Mouse (Mus musculus): Measurements from ENCODE around the gene Fosl1. TPM values are rescaled to one million over a fixed set of nuclear protein-coding genes. Genes with fewer than 3 reads are reported as not detected.

The Fosl1 gene
- polyA plus RNA-seq, 1 experiment = 15.4 TPM

DNA sequence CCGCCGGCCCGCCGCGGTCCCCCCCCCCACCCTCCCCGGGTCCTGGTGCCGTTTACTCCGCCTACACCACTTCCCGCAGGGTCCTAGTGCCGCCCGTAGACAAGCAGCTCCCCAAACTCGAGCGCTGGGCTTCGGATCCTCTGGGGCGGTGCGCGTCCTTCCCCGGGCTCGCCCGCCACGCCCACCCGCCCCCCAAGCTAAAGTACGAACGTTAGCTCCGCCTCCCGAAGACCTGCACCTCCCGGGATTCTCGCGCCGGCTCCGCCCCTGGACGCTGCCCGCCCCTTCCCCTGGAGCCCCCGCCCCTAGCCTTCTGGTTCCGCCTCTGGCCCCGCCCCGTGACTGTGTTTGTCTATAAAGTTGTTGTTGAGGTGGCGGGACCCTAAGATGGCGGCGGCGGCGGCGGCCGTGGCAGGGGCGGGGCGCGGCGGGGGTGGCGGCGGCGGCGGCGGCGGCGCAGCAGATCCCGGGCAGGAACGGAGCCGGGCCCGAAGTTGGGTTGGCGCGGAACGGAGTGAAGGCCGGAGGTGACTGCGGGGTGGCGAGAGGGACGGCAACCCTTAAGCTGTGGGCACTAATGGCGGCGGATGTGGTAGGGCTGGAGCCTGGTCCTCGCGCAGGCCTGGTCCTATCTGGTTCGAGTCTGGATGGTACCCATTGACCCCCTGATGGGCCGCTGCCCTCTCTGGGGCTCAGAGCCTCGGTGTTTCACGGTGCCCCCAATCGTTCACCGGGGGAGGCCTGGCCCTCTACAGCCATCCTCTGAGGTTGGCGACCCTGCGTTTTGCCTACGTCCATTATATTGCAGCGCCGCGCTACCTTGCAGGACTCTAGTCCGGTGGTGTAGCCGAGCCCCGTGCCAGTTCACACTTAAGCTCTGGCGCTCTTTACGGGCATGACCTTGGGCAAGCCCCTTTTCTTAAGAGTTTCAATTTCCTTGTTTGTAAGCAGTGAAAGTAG is 22.3 kb upstream of the Fosl1 start, which contains the start of the genes Drap1 and AI837181:
Drap1 (minus strand) TSS at position 198 of the 960 bp plus-strand sequence.
AI837181 (plus strand) TSS at position 363 of the 960 bp plus-strand sequence.
- Histone ChIP-seq H3K4me3 (peak within 1 kb of the TSS; percentile 68), H3K36me3 (ENCODE audit: control insufficient read depth, insufficient read depth) (peaks cover 18% of the 10 kb centered on the region), H3K4me2 (ENCODE audit: low read depth) (peak within 1 kb of the TSS; percentile 98), H3K79me2 (ENCODE audit: control insufficient read depth, insufficient read depth) (peaks cover 31% of the 10 kb centered on the region), H3K27me3 (ENCODE audit: control insufficient read depth, insufficient read depth, insufficient read length) (no peaks in the 10 kb centered on the region), H3ac (ENCODE audit: control insufficient read depth, insufficient read length) (peak within 1 kb of the TSS; percentile 83)
- TF ChIP-seq USF1 (IDR thresholded peaks at IDR 0.05; ENCODE audit: low read depth) (no peak), POLR2A (IDR thresholded peaks at IDR 0.05; ENCODE audit: insufficient read length, low read depth) (peak; percentile 64), TCF3 (IDR thresholded peaks at IDR 0.05; ENCODE audit: insufficient read length, low read depth) (no peak), MYOG (IDR thresholded peaks at IDR 0.05; ENCODE audit: control insufficient read depth in 1 of 3, insufficient read depth in 1 of 3, insufficient read length in 2 of 3, low read depth in 2 of 3) (no peak), CEBPB (IDR thresholded peaks at IDR 0.05; ENCODE audit: insufficient read depth, poor library complexity, severe bottlenecking) (no peak), POLR2AphosphoS2 (IDR thresholded peaks at IDR 0.05; ENCODE audit: insufficient read length, low read depth) (no peak)

DNA sequence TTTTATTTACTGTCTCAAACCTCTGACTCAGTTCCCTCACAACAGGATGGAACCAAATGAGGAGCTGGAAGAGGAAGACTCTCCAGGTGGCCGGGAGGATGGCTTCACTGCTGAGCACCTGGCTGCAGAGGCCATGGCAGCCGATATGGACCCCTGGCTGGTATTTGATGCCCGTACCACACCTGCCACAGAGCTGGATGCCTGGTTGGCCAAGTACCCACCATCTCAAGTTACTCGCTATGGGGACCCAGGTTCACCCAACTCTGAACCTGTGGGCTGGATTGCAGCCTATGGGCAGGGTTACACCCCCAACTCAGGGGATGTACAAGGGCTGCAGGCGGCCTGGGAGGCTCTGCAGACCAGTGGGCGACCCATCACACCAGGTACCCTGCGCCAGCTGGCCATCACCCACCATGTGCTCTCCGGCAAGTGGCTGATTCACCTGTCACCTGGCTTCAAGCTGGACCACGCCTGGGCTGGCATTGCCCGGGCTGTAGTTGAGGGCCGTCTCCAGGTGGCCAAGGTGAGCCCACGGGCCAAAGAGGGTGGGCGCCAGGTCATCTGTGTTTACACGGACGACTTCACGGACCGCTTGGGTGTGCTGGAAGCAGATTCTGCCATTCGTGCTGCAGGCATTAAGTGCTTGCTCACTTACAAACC is 21.3 kb upstream of the Fosl1 start:
- H3K27me3 ChIP-seq (ENCODE audit: control insufficient read depth, insufficient read depth, insufficient read length) = no peaks in the 10 kb centered on the region
- peak overlapping the region; percentile 68 for H3K4me3 ChIP-seq
- TF ChIP-seq TCF12 (IDR thresholded peaks at IDR 0.05; ENCODE audit: insufficient read depth, poor library complexity, severe bottlenecking) (no peak), E2F4 (IDR thresholded peaks at IDR 0.05; ENCODE audit: insufficient read depth) (no peak), MYOD1 (IDR thresholded peaks at IDR 0.05; ENCODE audit: control insufficient read depth in 1 of 3, insufficient read length in 2 of 3, low read depth in 2 of 3) (no peak), TCF3 (IDR thresholded peaks at IDR 0.05; ENCODE audit: insufficient read length, low read depth) (no peak), USF1 (IDR thresholded peaks at IDR 0.05; ENCODE audit: low read depth) (no peak), REST (IDR thresholded peaks at IDR 0.05; ENCODE audit: insufficient read depth, insufficient read length) (no peak), POLR2A (IDR thresholded peaks at IDR 0.05; ENCODE audit: insufficient read length, low read depth) (no peak), MYOG (IDR thresholded peaks at IDR 0.05; ENCODE audit: control insufficient read depth in 1 of 3, insufficient read depth in 1 of 3, insufficient read length in 2 of 3, low read depth in 2 of 3) (no peak), SRF (IDR thresholded peaks at IDR 0.05; ENCODE audit: control insufficient read depth, insufficient read length, low read depth) (no peak), POLR2AphosphoS2 (IDR thresholded peaks at IDR 0.05; ENCODE audit: insufficient read length, low read depth) (no peak), MAX (IDR thresholded peaks at IDR 0.05; ENCODE audit: low read depth) (no peak), CEBPB (IDR thresholded peaks at IDR 0.05; ENCODE audit: insufficient read depth, poor library complexity, severe bottlenecking) (no peak)
- H3K79me2 ChIP-seq (ENCODE audit: control insufficient read depth, insufficient read depth) = peaks cover 31% of the 10 kb centered on the region
- H3K36me3 ChIP-seq (ENCODE audit: control insufficient read depth, insufficient read depth) = peaks cover 12% of the 10 kb centered on the region
- peak overlapping the region; percentile 98 for H3K4me2 ChIP-seq (ENCODE audit: low read depth)
- peak overlapping the region; percentile 83 for H3ac ChIP-seq (ENCODE audit: control insufficient read depth, insufficient read length)

DNA sequence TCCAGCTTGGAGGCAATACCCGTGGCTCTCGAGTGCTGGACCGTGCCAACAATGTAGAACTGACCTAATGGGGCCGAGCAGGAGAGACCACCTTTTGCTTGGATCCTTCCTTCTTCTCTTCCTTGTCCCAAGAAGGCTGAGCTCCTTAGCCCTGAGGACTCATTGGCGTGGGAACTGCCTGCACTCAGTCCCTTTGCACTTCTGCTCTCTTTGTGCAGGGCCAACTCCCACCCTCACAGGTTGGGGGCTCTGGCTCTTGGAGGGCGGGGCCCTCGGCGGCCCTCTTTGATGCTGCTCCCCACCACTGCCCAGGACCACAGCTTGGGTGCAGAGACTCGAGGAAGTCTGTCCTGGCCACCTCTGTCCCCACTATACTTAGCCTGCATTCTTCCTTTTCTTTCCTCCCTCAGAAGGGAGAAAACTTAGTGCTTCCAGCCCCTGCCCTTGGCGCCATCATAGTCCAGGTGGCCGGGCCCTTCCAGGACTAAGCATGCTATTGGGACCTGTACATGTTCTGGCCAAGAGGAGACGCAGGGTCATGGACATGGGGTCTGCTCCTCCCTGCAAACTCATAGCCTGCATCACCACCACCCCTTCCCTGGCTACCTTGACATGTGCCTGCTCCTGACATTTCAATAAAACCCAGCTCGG is 20.6 kb upstream of the Fosl1 start:
- no peak for TF ChIP-seq USF1 (IDR thresholded peaks at IDR 0.05; ENCODE audit: low read depth)
- no peak for TF ChIP-seq TCF12 (IDR thresholded peaks at IDR 0.05; ENCODE audit: insufficient read depth, poor library complexity, severe bottlenecking)
- TF ChIP-seq REST (IDR thresholded peaks at IDR 0.05; ENCODE audit: insufficient read depth, insufficient read length) = no peak
- no peak for TF ChIP-seq MAX (IDR thresholded peaks at IDR 0.05; ENCODE audit: low read depth)
- H3K4me3 ChIP-seq = no peak overlapping the region
- no peak overlapping the region for H3ac ChIP-seq (ENCODE audit: control insufficient read depth, insufficient read length)
- peak overlapping the region; percentile 98 for H3K4me2 ChIP-seq (ENCODE audit: low read depth)
- peaks cover 8% of the 10 kb centered on the region for H3K36me3 ChIP-seq (ENCODE audit: control insufficient read depth, insufficient read depth)
- H3K27me3 ChIP-seq (ENCODE audit: control insufficient read depth, insufficient read depth, insufficient read length) = no peaks in the 10 kb centered on the region
- peaks cover 31% of the 10 kb centered on the region for H3K79me2 ChIP-seq (ENCODE audit: control insufficient read depth, insufficient read depth)

DNA sequence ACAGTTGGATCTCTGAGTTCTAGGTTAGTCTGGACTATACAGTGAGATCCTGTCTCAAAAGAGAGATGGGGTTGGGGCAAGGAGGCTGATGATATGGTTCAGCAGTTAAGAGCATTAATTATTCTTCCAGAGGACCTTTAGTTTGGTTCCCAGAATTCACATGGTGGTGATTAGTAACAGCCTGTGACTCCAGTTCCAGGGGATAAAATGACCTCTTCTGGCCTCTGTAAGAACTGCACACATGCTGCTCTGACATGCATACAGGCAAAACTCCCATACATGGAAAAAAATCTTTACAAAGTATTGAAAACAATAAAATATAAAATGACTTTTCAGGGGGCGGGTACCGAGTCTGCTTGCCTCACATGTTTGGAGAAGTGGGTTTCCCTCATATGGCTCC is 19.3 kb upstream of the Fosl1 start:
- H3K79me2 ChIP-seq (ENCODE audit: control insufficient read depth, insufficient read depth) = peaks cover 31% of the 10 kb centered on the region
- H3K27me3 ChIP-seq (ENCODE audit: control insufficient read depth, insufficient read depth, insufficient read length) = no peaks in the 10 kb centered on the region
- H3K36me3 ChIP-seq (ENCODE audit: control insufficient read depth, insufficient read depth) = peaks cover 8% of the 10 kb centered on the region
- TF ChIP-seq MAX (IDR thresholded peaks at IDR 0.05; ENCODE audit: low read depth) = no peak
- H3ac ChIP-seq (ENCODE audit: control insufficient read depth, insufficient read length) = no peak overlapping the region
- H3K4me2 ChIP-seq (ENCODE audit: low read depth) = peak overlapping the region; percentile 7
- no peak overlapping the region for H3K4me3 ChIP-seq

- peak overlapping the region; percentile 59 for H3K4me2 ChIP-seq (ENCODE audit: low read depth)
- H3K36me3 ChIP-seq (ENCODE audit: control insufficient read depth, insufficient read depth) = peaks cover 8% of the 10 kb centered on the region
- no peak overlapping the region for H3ac ChIP-seq (ENCODE audit: control insufficient read depth, insufficient read length)
- H3K79me2 ChIP-seq (ENCODE audit: control insufficient read depth, insufficient read depth) = peaks cover 19% of the 10 kb centered on the region
- no peak overlapping the region for H3K4me3 ChIP-seq
- TF ChIP-seq SRF (IDR thresholded peaks at IDR 0.05; ENCODE audit: control insufficient read depth, insufficient read length, low read depth) (no peak), E2F4 (IDR thresholded peaks at IDR 0.05; ENCODE audit: insufficient read depth) (no peak), USF1 (IDR thresholded peaks at IDR 0.05; ENCODE audit: low read depth) (no peak), MYOG (IDR thresholded peaks at IDR 0.05; ENCODE audit: control insufficient read depth in 1 of 3, insufficient read depth in 1 of 3, insufficient read length in 2 of 3, low read depth in 2 of 3) (no peak), MYOD1 (IDR thresholded peaks at IDR 0.05; ENCODE audit: control insufficient read depth in 1 of 3, insufficient read length in 2 of 3, low read depth in 2 of 3) (no peak), POLR2AphosphoS2 (IDR thresholded peaks at IDR 0.05; ENCODE audit: insufficient read length, low read depth) (no peak), MAX (IDR thresholded peaks at IDR 0.05; ENCODE audit: low read depth) (no peak), POLR2A (IDR thresholded peaks at IDR 0.05; ENCODE audit: insufficient read length, low read depth) (no peak), TCF3 (IDR thresholded peaks at IDR 0.05; ENCODE audit: insufficient read length, low read depth) (no peak), CEBPB (IDR thresholded peaks at IDR 0.05; ENCODE audit: insufficient read depth, poor library complexity, severe bottlenecking) (no peak), REST (IDR thresholded peaks at IDR 0.05; ENCODE audit: insufficient read depth, insufficient read length) (no peak), TCF12 (IDR thresholded peaks at IDR 0.05; ENCODE audit: insufficient read depth, poor library complexity, severe bottlenecking) (no peak)
- H3K27me3 ChIP-seq (ENCODE audit: control insufficient read depth, insufficient read depth, insufficient read length) = no peaks in the 10 kb centered on the region
Observed at GRCm38 (mm10) chr19:5429219-5429618, 18.1 kb upstream of the Fosl1 start.

All from myocyte (in vitro differentiated cells).